Mouse (Mus musculus): ENCODE data around the gene Gm2431.
"Not testable (repeated sequence)": the region's sequence is repeated elsewhere in the genome, so short reads cannot be mapped to it uniquely, and the experiment has no call there.

- TF ChIP-seq CTCF, EP300 (IDR thresholded peaks at IDR 0.05; ENCODE audit: low read depth): not testable (repeated sequence)
These were observed 46.0 kb downstream of the Gm2431 start for GRCm38 (mm10) chr7:142212136-142212535.

Measured in liver, postnatal 0 days (tissue).